In genomic region chr11:103556021-103556420, GRCm38 (mm10) we compare ENCODE assay signal across 9 mouse cellular contexts. TPM values are rescaled to one million over a fixed set of nuclear protein-coding genes. Genes with fewer than 3 reads are reported as not detected.
DNase-seq lines count a peak whose midpoint lies in the region; ATAC-seq and TF ChIP-seq lines count a peak whose summit lies in the region.
"Had no signal": no experiment of that assay in that cellular context is flagged by ENCODE, and none has a peak within 500 bp of the region (broad histone marks: within the 10 kb centered on the region; RNA-seq: fewer than 3 reads in every experiment).

No protein-coding gene starts in this region.

- H3K36me3 ChIP-seq in midbrain, postnatal 0 days (ENCODE audit: insufficient read depth, low read length), result no peaks in the 10 kb centered on the region
- no peaks in the 10 kb centered on the region for H3K36me3 ChIP-seq in midbrain, embryonic 13.5 days

- no peak for ATAC-seq in midbrain, postnatal 0 days (ENCODE audit: low FRiP score)
- ATAC-seq in midbrain, embryonic 13.5 days, result no peak
- no peak for ATAC-seq in erythroblast, adult 5-6 weeks (replicated peaks; ENCODE audit: low FRiP score, poor library complexity, severe bottlenecking)

- no peaks in the 10 kb centered on the region for H3K9me3 ChIP-seq in midbrain, postnatal 0 days (ENCODE audit: low read length)
- H3K9me3 ChIP-seq in midbrain, embryonic 13.5 days, result no peaks in the 10 kb centered on the region

- no peak overlapping the region for H3K4me2 ChIP-seq in midbrain, postnatal 0 days (ENCODE audit: low read depth, low read length, poor library complexity, severe bottlenecking)
- H3K4me2 ChIP-seq in midbrain, embryonic 13.5 days (replicated peaks), result no peak overlapping the region

- WGBS in midbrain, postnatal 0 days, result 71% methylated on average over 2 of the region's 2 CpGs
- 86% methylated on average over 2 of the region's 2 CpGs for WGBS in midbrain, embryonic 13.5 days

- H3K4me3 ChIP-seq in gastrocnemius, adult 2 months, result no peak overlapping the region
- no peak overlapping the region for H3K4me3 ChIP-seq in midbrain, postnatal 0 days (ENCODE audit: low read depth, low read length)
- no peak overlapping the region for H3K4me3 ChIP-seq in midbrain, embryonic 13.5 days (replicated peaks)

- H3K4me1 ChIP-seq in midbrain, postnatal 0 days (ENCODE audit: insufficient read depth, low read length), result no peaks in the 10 kb centered on the region
- no peaks in the 10 kb centered on the region for H3K4me1 ChIP-seq in midbrain, embryonic 13.5 days (replicated peaks)

- H3K27me3 ChIP-seq in midbrain, postnatal 0 days (ENCODE audit: insufficient read depth, low read length), result no peaks in the 10 kb centered on the region
- H3K27me3 ChIP-seq in midbrain, embryonic 13.5 days, result no peaks in the 10 kb centered on the region

- peak; percentile 73 for TF ChIP-seq CTCF in gastrocnemius, adult 2 months (IDR thresholded peaks at IDR 0.05)
- peak; percentile 57 for TF ChIP-seq CTCF in midbrain, postnatal 0 days (IDR thresholded peaks at IDR 0.05)

- intact Hi-C loops in gastrocnemius, adult 2 months (cut with DNase I), result loop anchor here (1.0 to 5.0 kb wide), 2 partner anchors 197 to 224 kb away; no protein-coding TSS in a partner anchor

- no peak for DNase-seq in gastrocnemius, adult 2 months
- no peak for DNase-seq in gastrocnemius, adult 8-10 months (ENCODE audit: low spot score in 2 of 2)
- peak; percentile 59 for DNase-seq in midbrain, postnatal 0 days (ENCODE audit: low spot score)
- peak; percentile 10 to 13 for DNase-seq in kidney, postnatal 4 days
- peak; percentile 7 for DNase-seq in skeletal muscle tissue, adult 2 months (ENCODE audit: low read depth, low spot score)
- no peak for DNase-seq in liver

- no peak overlapping the region for H3K27ac ChIP-seq in gastrocnemius, adult 2 months
- H3K27ac ChIP-seq in midbrain, postnatal 0 days (ENCODE audit: low read depth, low read length), result no peak overlapping the region
- no peak overlapping the region for H3K27ac ChIP-seq in midbrain, embryonic 13.5 days

- no peak overlapping the region for H3K9ac ChIP-seq in midbrain, postnatal 0 days (replicated peaks; ENCODE audit: low read length, poor library complexity, severe bottlenecking)
- H3K9ac ChIP-seq in midbrain, embryonic 13.5 days (replicated peaks), result no peak overlapping the region

RNA-seq across cellular contexts. Expression of gene Lrrc37a, which starts 51.6 kb away (rescaled TPM):
- total RNA-seq in gastrocnemius, adult 2 months (2021), result not detected
- not detected for total RNA-seq in gastrocnemius, adult 8-10 months (2022)
- not detected in 2 replicates for total RNA-seq in midbrain, postnatal 0 days (2014; rRNA removed)
- polyA plus RNA-seq in midbrain, postnatal 0 days (2015; fragmentation: Nextera tagmentation; extraction: Ambion mirVana), result not detected in 2 replicates
- polyA plus RNA-seq in midbrain, embryonic 13.5 days (2015; fragmentation: Nextera tagmentation; extraction: Ambion mirVana), result not detected in 2 replicates
- total RNA-seq in erythroblast, adult 5-6 weeks (2015; ENCODE audit: low replicate concordance), result not detected in 2 replicates
- not detected in 2 replicates for total RNA-seq in erythroblast, adult 5-6 weeks (2017; ENCODE audit: low replicate concordance)
- total RNA-seq: layer of hippocampus, postnatal 25 days had no signal

Comparison
In these comparisons a context has a peak if more than half of its experiments do, and no peak if none do; other contexts are left out.
1. DNase-seq: peak in midbrain, postnatal 0 days (single experiment), kidney, postnatal 4 days (2 of 2) and skeletal muscle tissue, adult 2 months (single experiment); none in gastrocnemius, adult 2 months (single experiment), gastrocnemius, adult 8-10 months (0 of 2) and liver (single experiment).